Mouse (Mus musculus) frontal cortex, adult (tissue): ENCODE results near the gene Cd52.

Experiments
- ATAC-seq: cut with Nextera tagmentation; 2 replicates; pipeline ENCODE4 v1.9.2; 2017; ENCODE audit warnings: mild to moderate bottlenecking, moderate library complexity, mixed read lengths; ENCODE audit not compliant: low TSS enrichment

The Cd52 gene

GRCm38 (mm10) chr4:134051912-134052311 lies 43.0 kb downstream of the Cd52 start:
- no peak for ATAC-seq

DNA sequence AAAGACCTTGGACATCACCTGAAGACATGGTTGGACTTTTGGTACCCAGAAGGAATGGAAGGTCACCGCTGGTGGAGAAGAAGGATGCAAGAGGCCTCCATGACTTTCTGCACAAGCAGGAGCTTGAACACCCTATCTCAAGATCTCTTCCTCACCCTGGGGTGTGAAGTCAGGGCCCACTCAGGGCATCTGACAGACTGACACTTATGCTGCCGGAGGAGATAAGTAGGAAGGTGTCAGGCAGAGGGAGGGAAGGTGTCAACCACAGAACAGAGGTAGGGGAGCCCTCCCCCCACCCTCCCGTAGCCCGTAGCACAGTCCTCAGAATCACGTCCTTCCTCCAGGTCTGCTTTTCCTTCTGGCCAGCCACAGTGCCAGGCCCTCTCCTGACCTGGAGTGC lies 47.2 kb downstream of the Cd52 start:
- ATAC-seq, result no peak

- ATAC-seq, result no peak
Observed at GRCm38 (mm10) chr4:134043041-134043440, 51.8 kb downstream of the Cd52 start.

DNA sequence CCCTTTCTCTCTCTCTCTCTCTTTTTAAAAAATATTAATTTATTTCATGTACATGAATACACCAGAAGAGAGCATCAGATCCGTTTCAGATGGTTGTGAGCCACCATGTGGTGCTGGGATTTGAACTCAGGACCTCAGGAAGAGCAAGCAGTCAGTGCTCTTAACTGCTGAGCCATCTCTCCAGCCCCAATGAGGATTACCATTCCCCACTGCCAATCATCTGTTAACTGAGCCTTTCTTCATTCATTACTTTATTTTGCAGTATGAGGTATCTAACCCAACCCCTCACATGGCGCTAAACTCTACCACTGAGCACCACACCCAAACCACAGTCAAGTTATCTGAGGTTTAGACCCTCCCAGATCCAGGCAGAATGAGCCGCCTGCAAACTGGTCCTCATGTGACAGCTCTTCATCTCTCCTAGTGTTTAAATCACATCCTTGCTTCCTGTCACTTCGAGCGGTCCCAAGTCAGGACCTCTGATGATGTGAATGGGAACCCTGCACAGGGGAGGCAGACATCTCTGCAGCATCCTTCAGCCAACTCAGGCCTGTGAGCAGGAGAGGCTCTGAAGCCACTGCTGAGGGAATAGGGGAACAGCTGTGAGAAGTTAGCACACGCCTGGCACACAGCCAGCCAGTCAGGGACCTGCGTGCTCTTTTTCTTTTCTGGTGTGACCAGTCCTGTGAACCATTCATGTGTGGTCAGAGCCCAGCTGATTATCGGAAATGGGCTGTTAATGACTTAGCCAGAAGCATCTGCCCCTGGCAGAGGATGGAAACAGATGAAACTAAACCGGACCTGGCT lies 53.4 kb downstream of the Cd52 start:
- no peak for ATAC-seq

DNA sequence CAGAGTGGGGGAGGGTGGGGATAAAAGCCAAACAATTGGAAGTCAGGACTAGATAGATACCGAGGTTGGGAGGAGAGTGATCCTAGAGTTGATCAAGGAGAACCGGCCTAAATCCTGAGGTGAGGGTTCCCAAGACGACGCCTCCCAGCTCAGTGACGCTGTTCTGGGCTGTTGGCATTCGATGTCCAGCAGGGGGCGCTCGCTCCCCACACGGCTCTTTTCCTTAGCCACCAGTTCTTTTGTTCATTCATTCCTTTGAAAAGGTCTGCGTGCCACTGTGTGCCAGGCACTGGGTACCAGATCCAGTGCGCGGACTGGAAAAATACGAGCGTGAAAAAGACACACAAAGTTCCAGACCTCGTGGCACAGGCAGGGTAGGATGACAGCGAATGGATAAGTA lies 58.9 kb downstream of the Cd52 start:
- peak; percentile 82 for ATAC-seq
